Mouse (Mus musculus) natural killer cell, adult 2 months (primary cell): ENCODE results near the gene Slc25a5.

Source experiments
- DNase-seq, 2 experiments: peaks; one replicate each; pipeline ENCODE4 v3.0.0; 2022; ENCODE audit warnings: low spot score in 2 of 2

Slc25a5 gene

DNA sequence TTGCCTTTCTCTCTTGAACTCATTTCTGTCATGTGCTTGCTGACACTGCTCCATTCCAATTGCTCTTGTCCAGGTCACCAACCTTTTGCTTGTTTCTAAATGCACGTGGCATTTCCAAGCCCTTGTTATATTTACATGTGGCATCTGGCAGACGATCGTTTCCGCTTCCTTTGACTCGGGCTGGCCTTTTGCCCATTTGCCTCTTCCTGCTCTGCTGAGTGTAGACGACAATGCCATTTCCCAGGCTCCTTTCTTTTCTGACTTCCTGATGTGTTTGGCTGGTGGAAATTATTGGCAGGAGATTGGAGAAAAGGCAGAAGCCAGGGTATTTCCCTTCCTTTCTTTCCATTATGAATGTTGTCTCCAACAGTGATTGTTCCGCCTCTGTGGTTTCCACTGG, 43.9 kb downstream of the Slc25a5 start:
- DNase-seq, result no peak

DNA sequence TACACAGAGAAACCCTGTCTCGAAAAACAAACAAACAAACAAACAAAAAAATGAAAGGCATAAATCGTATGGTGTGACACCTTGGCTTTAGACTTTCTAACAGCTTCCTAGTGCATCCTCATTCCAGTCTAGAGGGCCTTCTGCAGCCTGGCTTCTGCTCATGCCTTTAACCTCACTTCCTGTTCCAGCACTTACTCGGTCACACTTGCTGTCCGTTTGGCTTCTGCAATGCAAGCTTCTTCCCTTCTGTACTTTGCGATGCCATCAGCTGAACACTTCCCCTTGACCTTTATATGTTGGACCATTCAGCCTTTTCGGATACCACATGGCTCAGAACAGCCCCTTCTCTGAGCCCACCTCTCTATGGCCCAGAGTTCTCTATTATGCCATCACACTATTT, 46.2 kb downstream of the Slc25a5 start:
- DNase-seq, result no peak

DNA sequence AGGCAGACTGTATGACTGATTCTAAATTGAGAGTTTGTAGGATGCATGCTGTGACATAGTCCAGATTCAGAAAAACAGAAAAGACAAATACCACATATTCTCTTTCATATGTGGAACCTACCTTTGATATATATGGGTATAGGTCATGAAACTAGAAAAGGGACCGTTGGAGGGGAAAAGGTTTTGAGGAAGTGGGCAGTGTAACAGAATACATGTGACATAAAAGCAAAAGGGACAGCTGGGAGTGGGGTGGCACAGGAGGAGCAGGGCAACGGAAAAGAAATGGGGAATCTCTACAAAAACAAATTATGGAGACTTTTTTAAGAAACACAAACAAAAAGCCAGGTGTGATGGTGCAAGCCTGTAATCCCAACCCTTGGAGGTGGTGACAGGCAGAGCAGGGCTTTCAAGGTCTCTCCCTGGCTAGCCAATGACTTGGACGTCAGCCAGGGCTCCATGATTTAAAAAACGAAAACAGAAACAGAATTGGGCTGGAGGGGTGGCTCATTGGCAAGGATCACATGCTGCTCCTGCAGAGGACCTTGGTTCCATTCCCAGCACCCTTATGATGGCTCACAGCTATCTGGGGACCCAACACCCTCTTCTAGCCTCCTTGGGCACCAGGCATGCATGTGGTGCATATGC, 48.0 kb downstream of the Slc25a5 start:
- DNase-seq, result no peak

DNA sequence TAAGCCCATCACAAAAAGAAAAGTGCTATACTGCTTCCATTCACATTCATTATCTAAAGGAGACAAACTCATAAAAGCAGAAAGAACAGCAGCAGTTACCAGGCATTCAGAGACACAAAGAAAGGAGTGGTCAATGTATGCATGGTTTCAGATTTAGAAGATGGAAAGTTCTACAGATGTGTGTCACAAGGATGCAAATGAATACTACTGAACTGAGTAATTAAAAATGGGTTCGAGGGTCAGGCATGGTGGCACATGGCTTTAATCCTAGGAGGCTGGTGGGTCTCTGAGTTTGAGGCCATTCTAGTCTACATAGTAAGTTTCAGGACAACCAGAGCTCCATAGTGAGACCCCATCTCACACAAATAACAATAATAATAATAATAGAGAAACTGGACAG, 51.7 kb downstream of the Slc25a5 start:
- no peak for DNase-seq
